Mouse (Mus musculus) hindbrain, embryonic 15.5 days (tissue): ENCODE results near the gene Letm1. TPM values are rescaled to one million over a fixed set of nuclear protein-coding genes. Genes with fewer than 3 reads are reported as not detected.

Experiments
- ATAC-seq: fragments of 200-750 bp; cut with Nextera tagmentation; 2 replicates; pipeline ENCODE4 v1.8.0; 2017; ENCODE audit warnings: low read depth, moderate number of reproducible peaks, moderate TSS enrichment; ENCODE audit not compliant: low FRiP score
- H3K27ac ChIP-seq: fragments of 300-500 bp; sonication (generic); replicated peaks from 2 replicates; pipeline ENCODE4 v1.5.1; 2015; ENCODE audit warnings: mild to moderate bottlenecking, inconsistent platforms
- H3K27me3 ChIP-seq: fragments of 300-500 bp; sonication (generic); 2 replicates; pipeline ENCODE4 v1.6.1; 2015; ENCODE audit warnings: control low read depth, inconsistent platforms
- H3K36me3 ChIP-seq: fragments of 300-500 bp; sonication (generic); 2 replicates; pipeline ENCODE4 v1.6.1; 2015; ENCODE audit warnings: control low read depth, inconsistent platforms
- H3K4me1 ChIP-seq: fragments of 300-500 bp; sonication (generic); replicated peaks from 2 replicates; pipeline ENCODE4 v1.6.1; 2015; ENCODE audit warnings: control low read depth, inconsistent platforms
- H3K4me2 ChIP-seq: fragments of 300-500 bp; sonication (generic); 2 replicates; pipeline ENCODE4 v1.6.1; 2015; ENCODE audit warnings: moderate library complexity, mild to moderate bottlenecking, inconsistent platforms
- H3K4me3 ChIP-seq: fragments of 300-500 bp; sonication (generic); 2 replicates; pipeline ENCODE4 v1.5.1; 2015; ENCODE audit warnings: mild to moderate bottlenecking, inconsistent platforms
- H3K9ac ChIP-seq: fragments of 300-500 bp; sonication (generic); 2 replicates; pipeline ENCODE4 v1.6.1; 2015; ENCODE audit warnings: inconsistent platforms
- H3K9me3 ChIP-seq: fragments of 300-500 bp; sonication (generic); 2 replicates; pipeline ENCODE4 v1.6.1; 2016; ENCODE audit warnings: control low read depth, inconsistent platforms
- WGBS: fragments of 180-500 bp; shearing (Covaris S2); methylation state at CpG from one replicate; pipeline ENCODE4 v1.1.7; 2015; 5-methylcytosine and 5-hydroxymethylcytosine counted together
- polyA plus RNA-seq: library from polyadenylated mRNA; unstranded; fragments of >200 nt; fragmentation: Nextera tagmentation; extraction: Ambion mirVana; gene quantifications from 2 replicates; pipeline ENCODE4 v1.2.1, GENCODE M21; 2015

Letm1 gene
- 72.8 and 76.7 TPM in 2 replicates for polyA plus RNA-seq

- WGBS: under 1% methylated on average over 53 of the region's 65 CpGs
- H3K9ac ChIP-seq: peak within 1 kb of the TSS; percentile 98
- H3K4me2 ChIP-seq: peak within 1 kb of the TSS; percentile 94
- peak; percentile 100 for ATAC-seq
- H3K9me3 ChIP-seq: no peaks in the 10 kb centered on the region
- no peaks in the 10 kb centered on the region for H3K27me3 ChIP-seq
- H3K27ac ChIP-seq: peak within 1 kb of the TSS; percentile 90
- H3K4me3 ChIP-seq: peak within 1 kb of the TSS; percentile 96
- 0 out of 2 replicates have a peak, but pooled peaks cover 5% of the 10 kb centered on the region for H3K36me3 ChIP-seq
- H3K4me1 ChIP-seq: peaks cover 22% of the 10 kb centered on the region
Observed at GRCm38 (mm10) chr5:33782345-33782998, at the start of gene Letm1. TSS of gene Letm1 (minus strand) at chr5:33782817.

GRCm38 (mm10) chr5:33830832-33831231, 48.2 kb upstream of the Letm1 start:
- Histone ChIP-seq H3K9ac (no peak overlapping the region), H3K4me3 (no peak overlapping the region), H3K27ac (no peak overlapping the region), H3K36me3 (no peaks in the 10 kb centered on the region), H3K4me2 (no peak overlapping the region), H3K9me3 (no peaks in the 10 kb centered on the region), H3K4me1 (peaks cover 12% of the 10 kb centered on the region; the same call in 1 of the 2 replicates), H3K27me3 (no peaks in the 10 kb centered on the region)
- ATAC-seq: no peak
- WGBS: 81% methylated on average over 1 of the region's 1 CpGs

GRCm38 (mm10) chr5:33829958-33830357, 47.3 kb upstream of the Letm1 start:
- H3K27me3 ChIP-seq: no peaks in the 10 kb centered on the region
- 95% methylated on average over 3 of the region's 3 CpGs for WGBS
- no peak for ATAC-seq
- peaks cover 20% of the 10 kb centered on the region for H3K4me1 ChIP-seq
- no peak overlapping the region for H3K4me2 ChIP-seq
- no peaks in the 10 kb centered on the region for H3K9me3 ChIP-seq
- no peak overlapping the region for H3K4me3 ChIP-seq
- no peak overlapping the region for H3K27ac ChIP-seq
- no peak overlapping the region for H3K9ac ChIP-seq
- H3K36me3 ChIP-seq: no peaks in the 10 kb centered on the region

DNA sequence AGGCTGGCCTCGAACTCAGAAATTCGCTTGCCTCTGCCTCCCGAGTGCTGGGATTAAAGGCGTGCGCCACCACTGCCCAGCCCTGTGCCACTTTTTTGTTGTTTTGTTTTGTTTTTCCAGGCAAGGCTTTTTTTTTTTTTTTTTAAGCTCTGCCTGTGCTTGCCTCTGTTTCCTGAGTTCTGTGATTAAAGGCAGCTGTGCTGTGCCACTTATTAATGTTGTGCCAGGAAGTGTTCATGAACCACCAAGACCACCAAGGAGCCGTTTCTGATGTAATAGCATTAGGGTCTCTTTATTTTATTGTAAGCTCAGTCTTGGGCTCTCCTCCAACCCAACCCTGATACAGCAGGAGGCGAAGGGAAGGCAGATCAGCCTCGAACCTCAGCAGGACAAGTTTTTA, 45.5 kb upstream of the Letm1 start:
- Histone ChIP-seq H3K4me2 (no peak overlapping the region), H3K27me3 (no peaks in the 10 kb centered on the region), H3K36me3 (no peaks in the 10 kb centered on the region), H3K4me3 (no peak overlapping the region), H3K4me1 (peaks cover 35% of the 10 kb centered on the region), H3K27ac (no peak overlapping the region), H3K9ac (no peak overlapping the region), H3K9me3 (no peaks in the 10 kb centered on the region)
- 78% methylated on average over 8 of the region's 8 CpGs for WGBS
- no peak for ATAC-seq

DNA sequence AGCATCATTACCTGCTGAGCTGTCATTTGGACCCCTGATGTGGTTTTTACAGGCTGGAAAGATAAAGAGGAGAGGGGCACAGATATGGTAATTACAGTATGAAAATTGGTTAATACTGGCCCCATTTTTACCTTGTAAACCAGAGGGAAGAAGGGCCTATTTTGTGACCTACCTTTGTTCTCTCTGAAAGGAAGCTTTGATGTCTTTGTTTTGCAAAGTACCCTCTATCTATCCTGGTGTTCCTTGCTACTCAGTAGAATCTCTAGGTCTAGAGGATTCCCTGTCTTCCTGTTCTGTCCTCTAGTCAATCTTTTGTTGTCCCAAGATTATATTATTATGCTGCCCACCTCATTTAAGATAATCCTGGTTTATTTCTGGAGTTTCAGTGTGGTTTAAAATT, 43.4 kb upstream of the Letm1 start:
- no peak overlapping the region for H3K27ac ChIP-seq
- H3K9me3 ChIP-seq: no peaks in the 10 kb centered on the region
- H3K4me3 ChIP-seq: no peak overlapping the region
- H3K9ac ChIP-seq: no peak overlapping the region
- no peak overlapping the region for H3K4me2 ChIP-seq
- ATAC-seq: no peak
- no peaks in the 10 kb centered on the region for H3K36me3 ChIP-seq
- H3K27me3 ChIP-seq: no peaks in the 10 kb centered on the region
- peaks cover 49% of the 10 kb centered on the region for H3K4me1 ChIP-seq

DNA sequence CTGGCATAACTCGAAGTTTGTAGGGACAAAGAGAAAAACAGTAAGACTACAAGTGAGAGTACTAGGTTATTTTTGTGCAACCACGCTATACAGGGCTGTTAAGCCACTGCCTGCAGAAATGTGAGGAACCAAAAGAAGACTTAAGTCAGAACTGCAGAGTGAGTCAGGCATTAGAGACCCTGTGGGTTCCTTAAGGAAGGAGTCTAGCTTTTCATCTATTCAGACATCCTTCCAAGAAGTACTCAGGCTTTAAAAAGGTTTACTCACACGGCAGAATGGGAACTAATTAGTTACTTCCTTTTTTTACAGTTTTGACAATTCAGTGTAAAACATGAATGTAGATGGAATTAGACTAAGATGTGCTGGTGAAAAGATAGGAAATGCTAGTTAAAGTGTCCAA, 39.8 kb upstream of the Letm1 start:
- H3K4me1 ChIP-seq: peaks cover 55% of the 10 kb centered on the region
- 19% methylated on average over 3 of the region's 3 CpGs for WGBS

GRCm38 (mm10) chr5:33821901-33822427, 39.3 kb upstream of the Letm1 start:
- Histone ChIP-seq H3K27me3 (no peaks in the 10 kb centered on the region), H3K4me1 (peaks cover 55% of the 10 kb centered on the region)

More for the DNA sequence above, 39.8 kb upstream of the Letm1 start:
- H3K4me3 ChIP-seq: peak overlapping the region; percentile 86
- H3K27me3 ChIP-seq: no peaks in the 10 kb centered on the region
- peak overlapping the region; percentile 83 for H3K4me2 ChIP-seq
- H3K9ac ChIP-seq: peak overlapping the region; percentile 92; the same call in 1 of the 2 replicates
- H3K9me3 ChIP-seq: no peaks in the 10 kb centered on the region
- H3K27ac ChIP-seq: no peak overlapping the region
- no peak for ATAC-seq
- H3K36me3 ChIP-seq: no peaks in the 10 kb centered on the region

GRCm38 (mm10) chr5:33820733-33821621, 38.4 kb upstream of the Letm1 start:
- Histone ChIP-seq H3K4me1 (peaks cover 49% of the 10 kb centered on the region), H3K9me3 (no peaks in the 10 kb centered on the region), H3K4me2 (peak overlapping the region; percentile 83), H3K36me3 (no peaks in the 10 kb centered on the region), H3K4me3 (peak overlapping the region; percentile 86), H3K9ac (peak overlapping the region; percentile 92), H3K27me3 (no peaks in the 10 kb centered on the region), H3K27ac (peak overlapping the region; percentile 98)
- WGBS: under 1% methylated on average over 102 of the region's 121 CpGs
- ATAC-seq: peak; percentile 46

More at GRCm38 (mm10) chr5:33821901-33822427, 39.3 kb upstream of the Letm1 start:
- no peaks in the 10 kb centered on the region for H3K9me3 ChIP-seq
- H3K4me3 ChIP-seq: peak overlapping the region; percentile 86
- 32% methylated on average over 2 of the region's 2 CpGs for WGBS
- no peak for ATAC-seq
- no peak overlapping the region; the same call in 1 of the 2 replicates for H3K27ac ChIP-seq
- H3K4me2 ChIP-seq: peak overlapping the region; percentile 83
- peak overlapping the region; percentile 92 for H3K9ac ChIP-seq
- H3K36me3 ChIP-seq: no peaks in the 10 kb centered on the region

- Histone ChIP-seq H3K9me3 (no peaks in the 10 kb centered on the region), H3K9ac (peak within 1 kb of the TSS; percentile 92), H3K27me3 (no peaks in the 10 kb centered on the region), H3K4me1 (peaks cover 41% of the 10 kb centered on the region), H3K27ac (peak within 1 kb of the TSS; percentile 98), H3K4me3 (peak within 1 kb of the TSS; percentile 86), H3K4me2 (peak within 1 kb of the TSS; percentile 83), H3K36me3 (no peaks in the 10 kb centered on the region)
- WGBS: under 1% methylated on average over 92 of the region's 136 CpGs
- ATAC-seq: peak; percentile 89
Observed at GRCm38 (mm10) chr5:33819876-33820732, 37.5 kb upstream of the Letm1 start, which contains the start of gene Nsd2. TSS of gene Nsd2 (plus strand) at chr5:33820725.

DNA sequence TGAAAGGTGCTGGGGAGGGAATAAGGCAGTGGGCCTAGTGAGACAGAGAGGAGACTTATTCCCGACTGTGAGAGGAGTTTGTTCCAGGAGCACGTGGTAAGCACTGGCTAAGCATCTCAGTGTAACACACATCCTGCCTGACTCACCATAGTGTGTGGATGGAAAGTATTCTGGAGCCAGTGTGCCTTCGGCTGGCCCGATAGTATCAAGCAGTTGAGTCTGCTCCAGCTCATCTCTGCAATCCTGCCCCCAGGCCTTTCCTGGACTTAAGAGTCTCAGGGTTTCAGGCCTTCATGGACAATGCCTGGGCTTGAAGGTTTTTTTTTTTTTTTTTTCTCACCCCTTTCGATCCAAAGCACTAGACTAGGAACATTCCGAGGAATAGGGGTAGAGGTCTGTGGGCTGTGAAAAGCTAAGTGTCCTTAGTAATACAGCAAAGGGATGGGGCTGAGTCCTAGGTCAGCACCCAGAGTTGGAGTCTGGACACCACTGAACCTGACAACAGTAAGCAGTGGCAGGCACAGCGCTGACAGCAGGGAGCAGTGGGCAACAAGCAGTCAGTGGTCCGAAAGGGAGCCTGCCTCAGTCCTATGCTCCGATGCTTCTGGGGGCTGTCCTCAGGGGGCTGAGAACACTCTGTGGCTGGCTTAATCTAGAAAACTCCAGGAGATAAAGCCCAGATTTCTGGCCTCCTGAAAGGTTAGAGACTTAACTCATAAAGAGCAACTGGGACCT, 36.7 kb upstream of the Letm1 start:
- WGBS: 8% methylated on average over 9 of the region's 9 CpGs
- H3K9ac ChIP-seq: peak overlapping the region; percentile 67
- peak overlapping the region; percentile 98 for H3K27ac ChIP-seq
- H3K4me2 ChIP-seq: peak overlapping the region; percentile 83
- ATAC-seq: peak; percentile 33; the same call in 1 of the 2 replicates
- no peaks in the 10 kb centered on the region for H3K9me3 ChIP-seq
- H3K4me3 ChIP-seq: peak overlapping the region; percentile 86
- no peaks in the 10 kb centered on the region for H3K36me3 ChIP-seq
- no peaks in the 10 kb centered on the region for H3K27me3 ChIP-seq
- H3K4me1 ChIP-seq: peaks cover 33% of the 10 kb centered on the region

DNA sequence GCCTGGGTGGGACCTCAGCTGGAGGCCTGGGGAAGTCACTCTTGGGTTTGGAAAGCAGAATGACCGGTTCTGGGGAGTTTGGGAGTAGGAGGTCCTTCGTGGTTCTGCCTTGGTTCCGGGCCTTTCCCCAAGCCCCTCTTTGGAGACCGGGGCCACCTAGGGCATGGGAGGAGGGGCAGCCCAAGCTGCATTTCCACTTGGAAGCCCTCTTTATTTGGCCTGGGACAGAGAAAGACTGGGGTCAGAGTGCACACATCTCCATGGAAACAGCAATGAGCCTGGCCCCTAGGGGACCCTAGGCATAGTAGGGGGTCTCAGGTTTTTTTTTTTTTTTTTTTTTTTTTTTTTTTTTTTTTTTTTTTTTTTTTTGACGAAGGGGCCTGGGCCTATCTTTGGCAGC, 35.5 kb upstream of the Letm1 start:
- Histone ChIP-seq H3K36me3 (no peaks in the 10 kb centered on the region), H3K27me3 (no peaks in the 10 kb centered on the region), H3K4me3 (no peak overlapping the region), H3K4me1 (peaks cover 25% of the 10 kb centered on the region), H3K27ac (no peak overlapping the region), H3K4me2 (no peak overlapping the region), H3K9ac (no peak overlapping the region), H3K9me3 (no peaks in the 10 kb centered on the region)
- ATAC-seq: no peak
- 9% methylated on average over 5 of the region's 5 CpGs for WGBS
